Mouse (Mus musculus) gastrocnemius, postnatal 4 days (tissue): Measurements from ENCODE around the gene Fpr3. TPM values are rescaled to one million over a fixed set of nuclear protein-coding genes. Genes with fewer than 3 reads are reported as not detected.
"Not testable (repeated sequence)": the region's sequence is repeated elsewhere in the genome, so short reads cannot be mapped to it uniquely, and the experiment has no call there.

Source experiments
- DNase-seq, 2 experiments: peaks; one replicate each; pipeline ENCODE4 v3.0.0; 2021 to 2022; ENCODE audit warnings: low spot score in 2 of 2, mixed read lengths in 2 of 2
- total RNA-seq, 2 experiments: library from RNA; stranded (reverse); gene quantifications; 2 replicates each; pipeline ENCODE4 v1.2.3; 2021

Fpr3 gene
- total RNA-seq, 2 experiments from 2014 or later, result not detected

DNA sequence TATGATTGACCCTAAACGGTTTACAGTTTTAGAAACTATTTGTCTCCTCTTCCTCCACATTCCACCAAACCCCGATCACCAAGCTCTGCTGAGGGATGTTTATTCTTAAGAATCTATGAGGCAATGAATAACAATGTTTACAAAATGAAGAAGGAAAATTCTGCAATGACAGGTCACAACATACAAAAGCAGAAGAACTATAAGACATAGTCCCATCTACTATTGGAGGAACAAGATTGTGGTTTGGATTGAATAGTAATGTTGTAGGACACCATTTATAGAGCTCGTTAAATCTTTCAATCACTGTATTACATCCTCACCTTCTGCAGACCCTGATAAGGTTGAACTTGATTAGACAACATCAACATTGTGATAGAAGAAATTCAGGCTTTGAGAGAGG is 5.0 kb upstream of the Fpr3 start:
- DNase-seq, result no peak

DNA sequence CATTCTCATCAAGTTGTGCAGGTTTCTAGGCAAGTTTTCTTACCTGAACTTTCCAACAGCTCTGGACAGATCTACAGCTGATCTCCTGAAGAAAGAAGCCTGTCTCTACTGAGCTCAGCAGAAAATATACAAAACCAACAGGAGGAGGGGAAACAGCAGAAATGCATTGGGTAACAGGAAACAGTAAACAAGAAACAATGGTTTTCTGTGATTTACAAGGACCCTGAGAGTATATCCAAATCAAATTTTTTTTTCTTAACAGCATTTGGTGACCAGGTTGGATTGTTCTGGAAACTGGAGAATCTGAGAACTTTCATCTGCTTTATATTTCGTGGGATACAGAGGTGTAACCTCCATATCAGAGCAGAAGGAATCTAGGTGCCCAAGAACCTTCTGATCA is 3.8 kb upstream of the Fpr3 start, which contains the start of gene Fpr1:
Gene Fpr1, minus strand, starts transcription at position 101 of the 400 bp plus-strand sequence.
- DNase-seq, result no peak

DNA sequence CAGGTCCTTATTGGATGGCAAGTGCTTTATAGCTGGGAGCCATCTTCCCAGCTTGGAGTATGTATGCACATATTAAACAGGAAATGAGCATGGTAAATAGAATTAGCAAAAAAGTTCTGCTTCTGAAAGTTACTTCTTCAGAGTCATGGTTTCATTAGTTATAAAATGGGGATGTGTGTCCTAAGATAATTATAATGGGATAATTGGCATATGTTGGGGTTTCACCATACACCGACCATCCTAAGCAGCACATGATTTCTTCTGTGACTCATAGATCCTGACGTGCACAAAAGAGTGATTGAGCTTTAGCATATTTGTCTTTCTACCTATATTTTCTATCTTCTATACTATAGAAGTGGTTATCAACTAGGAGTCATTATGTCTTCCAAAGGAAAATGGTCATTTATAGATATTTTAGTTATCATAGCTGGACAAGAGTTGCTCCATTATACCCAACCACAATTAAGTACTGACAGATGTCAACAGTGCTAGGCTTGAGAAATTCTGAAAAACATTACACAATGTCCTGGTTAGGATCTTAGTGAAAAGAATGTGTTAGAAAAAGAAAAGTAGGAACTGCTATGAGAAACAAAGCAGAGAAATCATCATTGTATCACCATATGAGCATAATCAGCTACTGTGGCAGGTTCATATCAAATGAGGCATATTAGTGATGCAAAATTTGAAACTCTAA is 2.2 kb downstream of the Fpr3 start:
- DNase-seq, result no peak

DNA sequence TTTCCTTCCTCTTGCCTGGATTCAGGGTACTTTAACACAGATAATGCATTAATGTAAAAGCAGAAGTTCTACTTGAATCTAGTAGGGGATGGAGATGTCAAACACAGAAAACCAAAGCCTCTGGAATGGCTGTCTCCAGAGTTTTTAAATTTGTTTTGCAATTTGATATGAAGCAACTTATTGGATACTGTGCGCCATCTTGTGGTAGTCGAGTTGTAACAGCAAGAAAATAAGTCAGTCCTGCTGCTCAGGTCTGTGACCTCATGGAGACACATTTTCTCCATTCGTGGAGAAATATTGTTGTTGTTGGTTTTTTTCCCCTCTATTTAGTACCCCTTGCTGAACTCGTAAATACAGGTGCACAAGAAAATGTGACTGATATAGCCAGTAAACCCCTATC is 8.4 kb downstream of the Fpr3 start:
- peak in 1 of 2 experiments; percentile 22 for DNase-seq

DNA sequence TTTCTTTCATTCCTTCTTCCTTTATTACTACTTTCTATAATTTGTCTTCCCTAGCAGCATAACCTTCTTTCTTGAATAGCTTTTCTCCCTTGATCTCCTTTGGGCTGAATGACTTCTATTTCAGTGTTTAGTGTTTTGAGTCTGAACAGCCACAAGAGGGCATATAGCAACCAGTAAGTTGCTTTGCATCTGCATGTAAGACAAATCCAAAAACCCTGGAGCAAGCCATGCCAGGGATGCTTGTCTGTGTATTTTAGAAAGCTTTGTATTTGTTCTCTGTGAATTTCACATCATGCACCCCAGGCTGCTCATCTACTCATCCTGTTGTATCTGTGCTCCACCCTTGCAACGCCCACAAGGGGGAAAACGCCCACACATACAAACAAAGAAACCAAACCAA is 11.6 kb downstream of the Fpr3 start:
- DNase-seq, result no peak

DNA sequence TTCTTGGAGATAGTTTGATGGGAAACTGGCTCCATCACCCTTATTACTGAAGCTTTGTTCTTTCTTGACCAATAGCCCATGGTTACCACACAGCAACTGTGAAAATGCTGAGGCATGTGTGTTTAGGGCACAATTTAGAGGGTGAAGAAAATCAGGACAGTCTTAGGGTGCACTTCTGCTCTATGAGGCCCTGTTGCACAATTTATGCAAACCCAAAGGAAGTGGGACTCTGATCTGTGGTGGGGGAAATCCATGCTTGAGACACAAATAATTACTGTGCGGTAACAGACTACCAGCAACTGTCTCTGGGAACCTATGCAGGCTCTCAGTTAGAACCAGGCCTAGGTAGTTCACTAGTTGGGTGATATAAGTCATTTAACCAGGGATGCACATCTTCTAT is 13.1 kb downstream of the Fpr3 start:
- no peak for DNase-seq

DNA sequence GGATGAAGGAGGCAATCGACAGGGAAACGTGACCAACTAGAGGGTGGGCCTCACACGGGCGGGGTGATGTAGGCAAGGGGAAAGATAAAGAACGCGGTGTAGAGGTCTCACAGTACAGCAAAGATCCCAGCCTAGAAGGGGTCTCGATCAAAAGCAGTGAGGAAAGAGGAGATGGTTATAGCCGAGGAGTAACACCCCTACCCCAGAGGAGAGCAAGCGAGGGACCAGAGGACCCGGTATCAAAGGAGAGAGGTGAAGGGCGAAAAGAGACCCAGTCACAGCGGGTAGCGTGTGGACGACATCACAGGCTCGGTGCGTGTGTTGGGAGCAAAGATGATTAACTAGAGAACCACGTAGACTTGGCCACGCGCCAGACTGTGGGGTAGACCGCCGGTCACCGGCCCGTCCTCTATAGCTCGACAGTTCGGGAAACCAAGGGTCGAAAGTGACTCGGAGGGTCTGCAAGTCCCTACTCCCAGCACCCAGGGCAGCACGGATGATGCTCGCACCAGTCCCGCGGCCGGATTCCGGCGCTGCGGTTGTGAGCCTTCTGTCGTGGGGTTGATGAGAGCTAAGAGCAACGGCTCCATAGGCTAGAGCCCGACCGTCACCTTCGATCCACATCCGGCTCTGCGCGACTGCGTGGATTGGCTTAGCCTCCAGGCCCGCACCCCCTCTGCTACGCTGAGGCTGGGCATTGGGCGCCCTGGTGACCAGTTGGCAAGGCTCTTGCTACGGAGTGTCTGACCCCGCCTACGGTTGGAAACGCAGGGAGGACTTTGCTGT is 22.2 kb downstream of the Fpr3 start:
- DNase-seq, result peak; percentile 65 to 80

DNA sequence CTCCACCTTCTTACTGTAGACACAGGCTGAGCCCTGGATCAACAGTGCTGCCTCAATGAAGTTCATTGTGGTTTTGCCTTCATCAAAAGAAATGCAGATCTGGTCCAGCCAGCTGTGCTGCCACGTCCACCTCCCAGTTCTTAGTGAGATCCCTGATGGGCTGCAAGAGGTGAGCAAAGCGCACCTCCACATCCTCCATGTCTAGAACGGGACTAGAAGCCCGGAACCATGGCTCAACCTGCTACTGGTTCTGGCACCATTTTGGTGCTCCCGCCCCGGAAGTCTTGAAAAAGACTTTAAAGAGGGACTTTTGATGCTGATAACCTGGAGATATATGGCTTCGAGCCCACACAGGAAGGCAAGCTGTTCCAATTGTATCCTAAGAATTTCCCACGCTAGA is 25.0 kb downstream of the Fpr3 start:
- not testable (repeated sequence) for DNase-seq

DNA sequence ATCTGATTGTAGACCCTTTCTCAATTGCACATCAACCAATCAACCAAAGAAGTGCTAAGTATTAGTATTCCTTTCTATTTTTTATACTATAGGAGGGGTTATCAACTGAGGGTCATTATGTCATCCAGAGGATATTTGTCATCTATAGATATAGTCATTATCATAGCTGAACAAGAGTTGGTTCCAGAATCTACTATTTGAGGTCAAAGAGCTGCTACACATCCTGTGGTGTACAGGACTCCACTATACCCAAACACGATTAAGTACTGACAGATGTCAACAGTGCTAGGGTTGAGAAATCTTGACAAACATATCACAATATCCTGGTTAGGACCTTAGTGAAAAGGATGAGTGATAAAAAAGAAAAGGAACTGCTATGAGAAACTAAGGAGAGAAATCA is 29.7 kb downstream of the Fpr3 start:
- DNase-seq, result no peak

DNA sequence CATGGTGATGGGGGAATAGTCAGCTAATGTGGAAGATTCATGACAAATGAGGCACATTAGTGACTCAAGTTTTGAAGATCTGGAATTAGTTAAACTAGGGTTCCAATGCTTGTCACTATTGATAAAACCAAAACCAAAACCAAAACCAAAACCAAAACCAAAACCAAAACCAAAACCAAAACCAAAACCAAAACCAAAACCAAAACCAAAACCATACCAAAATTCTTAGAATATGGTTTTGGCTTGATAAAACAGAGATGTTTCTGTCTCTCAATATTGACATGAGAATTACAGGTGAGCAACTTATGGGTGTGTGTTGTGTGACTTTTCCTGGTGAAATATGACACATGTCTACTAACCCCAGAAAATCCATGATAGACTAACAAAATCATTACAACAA is 30.1 kb downstream of the Fpr3 start:
- DNase-seq, result no peak

DNA sequence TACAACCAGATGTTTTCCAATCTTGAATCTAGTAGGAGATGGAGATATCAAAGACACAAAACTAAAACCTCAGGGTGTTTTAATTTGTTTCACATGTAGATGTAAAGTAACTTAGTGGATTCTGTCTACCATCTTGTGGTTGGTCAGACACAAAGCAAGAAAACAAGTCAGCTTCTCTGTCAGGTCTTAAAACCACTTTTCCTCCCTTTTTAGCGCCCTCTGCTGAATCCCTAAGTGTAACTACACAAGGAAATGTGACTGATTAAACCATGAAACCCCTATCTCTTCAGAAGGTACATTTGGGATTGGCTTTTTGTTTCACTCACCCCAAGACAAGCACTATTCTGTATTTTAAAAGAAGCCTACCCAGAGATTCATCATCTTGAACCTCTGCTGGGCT is 85.8 kb downstream of the Fpr3 start:
- DNase-seq, result no peak

DNA sequence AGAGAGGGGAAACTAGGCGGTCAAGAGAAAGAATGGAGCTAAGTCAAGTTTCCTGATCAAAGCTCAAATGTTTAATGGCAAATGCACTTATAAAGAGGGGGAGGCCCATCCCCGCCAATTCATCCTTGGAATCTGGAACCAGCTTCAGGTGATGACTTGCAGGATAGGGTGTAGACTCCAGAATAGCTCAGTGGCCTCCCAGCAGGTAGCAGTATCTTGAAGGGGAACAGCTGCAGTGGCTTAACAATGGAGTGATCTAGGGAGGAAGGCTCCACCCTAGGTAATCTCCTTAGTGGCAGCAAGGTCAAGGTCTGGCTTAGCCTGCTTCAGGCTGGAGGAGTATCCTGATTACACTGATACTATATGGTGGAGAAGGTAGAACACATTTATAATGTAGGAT is 93.6 kb downstream of the Fpr3 start:
- DNase-seq, result not testable (repeated sequence)

DNA sequence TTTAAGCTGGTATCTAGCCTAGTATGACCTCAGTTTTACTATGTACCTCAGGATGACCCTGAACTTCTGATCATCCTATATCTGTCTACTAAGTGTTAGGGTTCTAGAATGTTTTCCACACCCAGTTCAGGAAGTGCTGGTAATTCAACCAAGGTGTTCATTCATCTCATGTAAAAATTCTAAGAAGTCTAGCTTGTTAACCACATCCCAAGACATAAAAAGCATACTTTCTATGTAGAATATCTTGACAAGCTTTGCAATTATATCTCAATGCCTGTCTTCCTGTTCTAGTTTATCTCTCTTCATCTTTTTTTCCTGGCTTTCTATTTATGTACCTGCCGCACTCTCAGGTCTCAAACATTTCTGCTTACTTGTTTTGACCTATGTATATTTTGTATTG is 117.1 kb downstream of the Fpr3 start:
- no peak for DNase-seq

Other genes starting within 250 kb of the Fpr3 start
- gene Vmn2r90, start 184.1 kb upstream of the Fpr3 start, total RNA-seq, result not detected
- gene Spaca6, start 60.7 kb upstream of the Fpr3 start, total RNA-seq, result 10 to 100 TPM; 37.3 to 49.3 TPM
- gene Has1, start 32.6 kb upstream of the Fpr3 start, total RNA-seq, result under 1 TPM; 0.18 to 0.69 TPM
- under 1 TPM; 0.20 to 0.26 TPM for gene Fpr1, start 3.9 kb upstream of the Fpr3 start, total RNA-seq
- under 1 TPM in 1 of 2 experiments, not detected in 1; 0.98 TPM for gene Fpr2, start within 50 bp of the Fpr3 start, total RNA-seq
- gene Fpr-rs4, start 133.9 kb downstream of the Fpr3 start, total RNA-seq, result not detected
- not detected for gene Vmn2r124, start 161.6 kb downstream of the Fpr3 start, total RNA-seq
- not detected for gene Vmn2r91, start 197.2 kb downstream of the Fpr3 start, total RNA-seq